Mouse (Mus musculus) left cerebral cortex, adult 2 months (tissue): ENCODE measurements around the gene Pigk. TPM values are rescaled to one million over a fixed set of nuclear protein-coding genes. Genes with fewer than 3 reads are reported as not detected.

Experiments
- DNase-seq, 2 experiments: peaks; one replicate each; pipeline ENCODE4 v3.0.0; 2021 to 2022; ENCODE audit warnings: low spot score in 2 of 2, mixed read lengths in 1 of 2; ENCODE audit errors: extremely low spot score in 1 of 2
- H3K27ac ChIP-seq: fragments of 200-600 bp; 2 replicates; pipeline ENCODE4 v1.8.1; 2022
- H3K4me3 ChIP-seq: fragments of 200-600 bp; 2 replicates; pipeline ENCODE4 v1.8.1; 2022
- CTCF ChIP-seq: fragments of 200-600 bp; IDR thresholded peaks from 2 replicates; pipeline ENCODE4 v1.8.1; 2022; ENCODE audit warnings: antibody characterized with exemption, mild to moderate bottlenecking, moderate library complexity
- intact Hi-C: fragments of 180-260 bp; cut with DNase I; formaldehyde crosslinking; loops from one replicate; pipeline ENCODE4 v1.15.1; 2025
- total RNA-seq, 2 experiments: library from RNA; stranded (reverse); gene quantifications; 2 replicates each; pipeline ENCODE4 v1.2.3; 2021

Gene Pigk
- total RNA-seq, 2 experiments from 2014 or later = 49.8 to 51.9 TPM

- DNase-seq = no peak
- H3K4me3 ChIP-seq = no peak overlapping the region
- intact Hi-C loops = no loop called here
- no peak for TF ChIP-seq CTCF
- H3K27ac ChIP-seq = no peak overlapping the region
Measured at GRCm38 (mm10) chr3:152757464-152758393, 43.8 kb downstream of the Pigk start.

DNA sequence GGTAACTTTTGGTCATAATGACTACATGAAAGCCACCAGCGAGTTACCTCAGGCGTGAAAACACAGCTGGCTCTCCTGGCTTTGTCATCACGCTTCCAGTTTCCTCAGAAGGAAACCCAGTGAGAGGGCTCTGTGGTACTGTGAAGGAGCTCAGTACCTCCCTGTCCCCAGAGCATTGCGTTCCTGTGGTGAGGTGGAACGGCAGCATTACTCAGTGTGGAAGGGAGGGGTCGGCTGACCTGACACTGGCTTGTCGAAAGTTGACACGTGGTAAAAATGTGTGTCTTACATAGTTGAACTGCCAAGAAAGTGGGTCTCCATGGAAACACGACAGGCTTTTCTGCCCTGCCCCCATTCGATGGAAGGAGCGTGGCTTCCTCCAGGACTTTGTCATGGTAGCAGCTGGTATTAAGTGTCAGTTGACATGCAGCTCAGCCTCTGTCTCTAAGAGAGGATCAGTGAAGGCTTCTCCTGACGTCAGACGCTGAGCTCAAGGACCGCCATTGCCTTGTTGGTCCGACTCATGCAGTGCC, 44.7 kb downstream of the Pigk start:
- TF ChIP-seq CTCF = no peak
- DNase-seq = no peak
- no peak overlapping the region for H3K27ac ChIP-seq
- intact Hi-C loops = no loop called here
- H3K4me3 ChIP-seq = no peak overlapping the region

DNA sequence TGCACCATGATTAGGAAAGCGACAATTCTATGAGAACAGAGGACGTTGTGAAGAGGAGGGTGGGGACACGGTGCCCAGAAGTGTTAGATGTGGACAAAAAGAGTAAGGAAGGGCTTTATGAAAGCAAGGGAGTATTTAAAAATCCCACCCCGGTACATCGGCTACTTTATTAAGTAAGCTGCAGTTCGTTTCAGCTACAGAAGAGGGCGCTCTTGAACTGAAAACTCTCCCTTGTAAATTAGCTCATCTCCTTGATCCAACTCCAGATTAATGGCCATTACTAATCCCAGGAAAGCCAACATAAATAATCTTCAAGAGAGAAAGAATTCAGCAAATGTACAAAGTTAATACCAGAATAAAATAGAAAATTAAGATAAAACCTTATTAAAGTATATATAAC, 47.2 kb downstream of the Pigk start:
- Histone ChIP-seq H3K27ac (no peak overlapping the region), H3K4me3 (no peak overlapping the region)
- peak; percentile 35 to 44 for DNase-seq
- intact Hi-C loops = loop anchor here (10.0 kb wide), 1 partner anchor 1044 kb away; no protein-coding TSS in a partner anchor
- TF ChIP-seq CTCF = peak; percentile 87

GRCm38 (mm10) chr3:152761661-152762060, 47.8 kb downstream of the Pigk start:
- DNase-seq = no peak
- intact Hi-C loops = loop anchor here (10.0 kb wide), 1 partner anchor 1043 kb away; no protein-coding TSS in a partner anchor
- no peak overlapping the region for H3K27ac ChIP-seq

GRCm38 (mm10) chr3:152762302-152762701, 48.4 kb downstream of the Pigk start:
- no peak for DNase-seq
- intact Hi-C loops = loop anchor here (10.0 kb wide), 1 partner anchor 1042 kb away; no protein-coding TSS in a partner anchor
- TF ChIP-seq CTCF = no peak
- H3K27ac ChIP-seq = no peak overlapping the region
- no peak overlapping the region for H3K4me3 ChIP-seq

More at GRCm38 (mm10) chr3:152761661-152762060, 47.8 kb downstream of the Pigk start:
- no peak overlapping the region for H3K4me3 ChIP-seq
- TF ChIP-seq CTCF = no peak

DNA sequence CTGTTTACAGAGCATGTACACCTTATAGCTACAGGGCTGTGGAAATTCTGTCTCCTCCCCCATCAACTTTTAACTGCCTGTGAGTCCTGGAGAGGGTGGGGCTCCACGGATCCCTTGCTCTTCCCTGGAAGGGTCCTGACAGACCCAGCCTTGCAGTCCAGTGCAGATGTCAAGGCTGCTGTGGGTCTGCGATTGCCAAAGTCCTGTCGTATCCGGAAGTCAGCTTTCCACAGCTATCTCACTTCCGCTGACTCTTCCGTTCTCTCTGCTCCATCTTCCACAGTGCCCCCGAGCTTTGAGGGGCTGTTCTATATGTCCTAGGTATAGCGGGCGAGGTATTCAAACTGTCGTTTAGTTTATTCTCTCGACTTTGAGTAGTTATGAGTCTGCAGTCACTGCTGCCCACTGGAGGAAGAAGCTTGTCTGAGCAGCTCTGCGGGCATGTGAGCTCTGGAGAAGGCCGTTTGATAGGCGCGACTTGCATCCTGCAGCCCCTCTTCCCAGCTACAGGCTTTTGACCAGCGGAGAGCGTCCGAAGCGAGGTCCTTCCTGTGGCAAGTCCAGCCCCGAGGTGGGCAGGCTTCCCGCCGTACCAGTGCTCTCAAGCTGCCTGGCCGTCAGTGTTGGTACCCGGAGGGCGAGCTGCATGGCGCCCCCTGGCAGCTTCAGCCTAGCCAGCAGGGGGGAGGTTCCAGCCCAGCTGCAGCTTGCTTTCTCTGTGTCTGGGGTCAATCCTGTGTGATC, 49.4 kb downstream of the Pigk start:
- peak; percentile 50 for TF ChIP-seq CTCF
- intact Hi-C loops = loop anchor here (10.0 kb wide), 1 partner anchor 1041 kb away; no protein-coding TSS in a partner anchor
- peak overlapping the region; percentile 16; the same call in 1 of the 2 replicates for H3K4me3 ChIP-seq
- peak in 1 of 2 experiments; percentile 42 for DNase-seq
- H3K27ac ChIP-seq = no peak overlapping the region

DNA sequence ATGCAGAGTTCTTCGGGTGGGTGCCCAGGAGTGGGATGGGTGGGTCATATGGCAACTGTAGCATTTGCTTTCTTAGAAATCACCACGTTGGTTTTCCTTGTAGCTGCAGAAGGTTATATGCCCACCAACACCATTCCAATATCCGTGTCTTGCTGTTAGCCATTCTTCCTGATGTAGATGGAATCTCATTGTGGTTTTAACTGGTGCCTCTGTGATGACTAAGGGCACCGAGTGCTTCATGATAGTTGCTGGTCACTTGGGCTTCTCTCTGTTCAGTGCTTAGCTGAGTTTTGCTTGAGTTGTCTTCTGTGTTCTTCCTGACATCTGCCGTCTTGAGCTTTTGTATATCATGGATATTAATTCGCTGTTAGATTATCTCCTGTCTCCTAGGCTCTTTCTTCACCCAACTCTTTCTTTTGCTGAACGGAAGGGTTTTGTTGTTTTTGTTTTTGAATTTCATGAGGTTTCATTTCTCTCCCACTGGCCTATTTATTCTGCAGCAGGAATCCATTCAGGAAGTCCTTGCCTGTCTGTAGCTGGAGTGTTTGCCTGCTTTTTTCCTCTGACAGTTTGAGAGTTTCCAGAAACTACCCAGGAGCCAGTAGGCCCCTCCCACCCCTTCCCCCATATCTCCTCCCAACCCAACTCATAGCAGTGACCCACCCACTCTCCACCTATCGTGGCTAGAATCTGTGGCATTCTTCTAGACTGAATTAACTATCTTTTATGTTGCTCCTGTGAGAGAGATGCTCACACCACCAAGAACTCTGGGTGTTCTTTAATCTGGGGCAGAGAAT, 50.8 kb downstream of the Pigk start:
- H3K27ac ChIP-seq = no peak overlapping the region
- TF ChIP-seq CTCF = no peak
- no peak overlapping the region for H3K4me3 ChIP-seq
- no peak for DNase-seq
- intact Hi-C loops = loop anchor here (10.0 kb wide), 1 partner anchor 1040 kb away; no protein-coding TSS in a partner anchor

DNA sequence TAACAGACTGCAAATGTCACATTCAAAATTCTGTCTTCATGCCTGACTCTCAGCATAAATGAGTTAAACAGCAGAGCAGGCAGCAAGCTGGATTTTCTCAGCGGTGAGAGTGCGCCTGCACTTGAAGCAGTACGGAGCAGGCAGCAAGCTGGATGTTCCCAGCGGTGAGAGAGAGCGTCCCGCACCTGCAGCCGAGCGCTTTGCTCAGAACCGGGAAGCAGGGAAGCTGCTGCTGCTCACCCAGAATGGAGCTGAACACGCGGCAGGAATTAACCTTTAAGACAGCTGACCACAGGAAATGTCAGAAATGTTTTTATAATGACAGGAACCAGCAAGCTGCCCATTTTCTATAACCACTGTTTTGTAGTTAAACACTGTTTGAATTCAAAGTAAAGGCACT, 53.6 kb downstream of the Pigk start:
- intact Hi-C loops = loop anchor here (10.0 kb wide), 1 partner anchor 1037 kb away; no protein-coding TSS in a partner anchor
- no peak overlapping the region for H3K4me3 ChIP-seq
- DNase-seq = no peak
- H3K27ac ChIP-seq = no peak overlapping the region
- TF ChIP-seq CTCF = no peak

DNA sequence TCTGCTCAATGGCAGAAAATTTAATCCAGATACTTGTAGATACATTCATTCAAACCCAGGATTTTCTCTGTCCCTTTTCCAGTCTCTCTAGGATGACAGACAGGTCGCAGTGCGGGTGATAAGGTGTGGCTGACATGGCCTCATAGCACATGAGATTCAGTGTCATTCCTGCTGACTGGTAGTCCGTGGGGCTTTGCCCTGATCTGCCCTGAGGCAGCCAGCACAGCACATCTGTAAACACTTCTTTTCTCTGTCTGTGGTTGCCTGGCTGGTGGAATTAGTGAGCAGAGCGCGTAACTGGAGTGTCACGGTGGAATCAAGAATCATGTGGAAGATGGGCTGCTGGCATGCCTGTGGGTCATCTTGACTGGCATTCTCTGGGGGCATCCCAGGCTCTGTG, 56.2 kb downstream of the Pigk start:
- no peak for TF ChIP-seq CTCF
- intact Hi-C loops = no loop called here
- no peak for DNase-seq
- H3K27ac ChIP-seq = no peak overlapping the region
- H3K4me3 ChIP-seq = no peak overlapping the region

GRCm38 (mm10) chr3:152776363-152776762, 62.5 kb downstream of the Pigk start:
- intact Hi-C loops = no loop called here
- no peak for TF ChIP-seq CTCF

More at GRCm38 (mm10) chr3:152776363-152776762, 62.5 kb downstream of the Pigk start:
- no peak for DNase-seq
- no peak overlapping the region for H3K27ac ChIP-seq
- H3K4me3 ChIP-seq = no peak overlapping the region
